Mouse (Mus musculus): Measurements from ENCODE around the gene Cbr2. TPM values are rescaled to one million over a fixed set of nuclear protein-coding genes. Genes with fewer than 3 reads are reported as not detected.
"Not testable (repeated sequence)": the region's sequence is repeated elsewhere in the genome, so short reads cannot be mapped to it uniquely, and the experiment has no call there.

The Cbr2 gene
- polyA plus RNA-seq, 1 experiment from 2014 or later: 1.8 TPM

DNA sequence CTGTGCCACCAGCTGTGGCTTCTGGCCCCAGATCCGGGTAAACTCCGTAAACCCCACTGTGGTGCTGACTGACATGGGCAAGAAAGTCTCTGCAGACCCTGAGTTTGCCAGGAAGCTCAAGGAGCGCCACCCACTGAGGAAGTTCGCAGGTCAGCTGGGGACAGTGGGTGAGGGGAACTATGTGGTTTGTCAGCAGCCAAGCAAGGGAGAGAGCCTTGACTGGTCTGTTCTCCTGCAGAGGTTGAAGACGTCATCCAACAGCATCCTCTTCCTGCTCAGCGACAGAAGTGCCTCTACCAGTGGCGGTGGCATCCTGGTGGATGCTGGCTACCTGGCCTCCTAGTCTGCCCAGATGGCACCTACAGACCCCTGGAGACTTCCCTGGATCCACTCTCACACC, 35.1 kb upstream of the Cbr2 start:
- H3K4me3 ChIP-seq (ENCODE audit: low read depth, low read length); H3K36me3 ChIP-seq (ENCODE audit: control insufficient read depth, insufficient read depth, low read length); ATAC-seq (replicated peaks; ENCODE audit: low FRiP score); H3K27ac ChIP-seq (ENCODE audit: low read depth, low read length); H3K4me1 ChIP-seq (replicated peaks; ENCODE audit: control insufficient read depth, insufficient read depth, low read length); DNase-seq (ENCODE audit: low spot score); H3K9ac ChIP-seq (ENCODE audit: low read length); H3K27me3 ChIP-seq (ENCODE audit: control insufficient read depth, insufficient read depth, low read length); H3K4me2 ChIP-seq (ENCODE audit: low read depth, low read length, severe bottlenecking); H3K9me3 ChIP-seq (ENCODE audit: control insufficient read depth, low read length): not testable (repeated sequence)
- WGBS: 84% methylated on average over 3 of the region's 7 CpGs

DNA sequence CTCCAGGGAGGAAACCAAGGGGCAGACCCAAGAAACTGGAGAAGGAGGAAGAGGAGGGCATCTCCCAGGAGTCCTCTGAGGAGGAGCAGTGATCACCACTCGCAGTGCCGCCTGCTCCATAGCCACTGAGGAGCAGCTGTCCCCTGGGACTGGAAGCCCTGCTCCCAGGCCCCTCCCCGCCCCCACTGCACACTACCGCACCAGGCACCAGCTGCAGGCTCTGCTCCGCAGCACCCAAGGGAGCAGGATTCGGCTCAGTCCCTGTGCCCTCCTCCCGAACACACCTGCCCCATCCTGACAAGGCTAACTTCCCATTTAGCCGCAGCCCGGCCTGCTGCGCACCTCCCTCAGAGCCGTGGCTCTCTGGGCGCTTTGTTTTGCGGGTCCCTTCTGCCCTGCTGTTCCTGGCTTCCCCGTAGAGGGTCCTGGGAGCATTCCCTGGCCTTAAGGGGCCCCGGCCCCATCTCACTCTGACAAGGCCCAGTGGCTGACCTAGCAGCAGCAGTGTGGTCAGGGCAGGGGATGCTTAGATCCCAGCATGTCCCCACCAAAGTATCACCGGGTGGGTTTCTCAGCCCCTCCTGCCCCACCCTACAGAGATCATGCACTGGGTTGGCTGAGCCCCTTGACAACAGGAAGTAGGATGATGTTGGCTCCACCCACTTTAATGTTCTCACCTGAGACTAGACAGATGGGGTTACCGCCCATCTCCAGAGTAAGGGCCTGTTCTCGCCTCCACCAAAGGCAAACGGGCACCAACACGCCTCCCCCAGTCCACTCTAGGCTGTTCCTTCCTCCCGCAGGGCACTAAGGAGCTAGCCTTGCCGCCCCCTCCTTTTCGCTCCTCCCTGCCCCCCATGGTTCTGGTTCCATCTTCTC, 31.4 kb upstream of the Cbr2 start:
- not testable (repeated sequence) for H3K27me3 ChIP-seq (ENCODE audit: control insufficient read depth, insufficient read depth, low read length); H3K9ac ChIP-seq (ENCODE audit: low read length); DNase-seq (ENCODE audit: low spot score); H3K4me1 ChIP-seq (replicated peaks; ENCODE audit: control insufficient read depth, insufficient read depth, low read length); H3K4me3 ChIP-seq (ENCODE audit: low read depth, low read length); H3K27ac ChIP-seq (ENCODE audit: low read depth, low read length); H3K9me3 ChIP-seq (ENCODE audit: control insufficient read depth, low read length); H3K4me2 ChIP-seq (ENCODE audit: low read depth, low read length, severe bottlenecking); H3K36me3 ChIP-seq (ENCODE audit: control insufficient read depth, insufficient read depth, low read length); ATAC-seq (replicated peaks; ENCODE audit: low FRiP score)
- WGBS: 11% methylated on average over 2 of the region's 23 CpGs

DNA sequence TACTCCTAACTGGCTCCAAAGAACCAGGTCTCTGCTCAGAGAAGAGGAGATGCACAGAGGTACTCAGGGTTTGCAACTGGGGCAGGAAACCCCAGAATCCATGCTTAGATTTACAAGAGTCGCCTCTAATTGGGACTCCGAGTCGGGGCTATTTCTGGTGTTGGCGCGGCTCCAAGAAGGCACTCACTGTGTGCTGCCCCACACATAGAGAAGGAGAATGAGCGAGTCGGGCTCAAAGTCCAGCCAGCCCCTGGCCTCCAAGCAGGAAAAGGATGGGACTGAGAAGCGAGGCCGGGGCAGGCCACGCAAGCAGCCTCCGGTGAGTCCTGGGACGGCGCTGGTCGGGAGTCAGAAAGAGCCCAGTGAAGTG, 30.7 kb upstream of the Cbr2 start, which contains the start of gene Hmga1b:
TSS of gene Hmga1b (plus strand) at position 123 of the 370 bp plus-strand sequence.
- not testable (repeated sequence) for H3K27me3 ChIP-seq (ENCODE audit: control insufficient read depth, insufficient read depth, low read length); H3K4me3 ChIP-seq (ENCODE audit: low read depth, low read length); H3K27ac ChIP-seq (ENCODE audit: low read depth, low read length); DNase-seq (ENCODE audit: low spot score); H3K4me1 ChIP-seq (replicated peaks; ENCODE audit: control insufficient read depth, insufficient read depth, low read length); H3K36me3 ChIP-seq (ENCODE audit: control insufficient read depth, insufficient read depth, low read length); ATAC-seq (replicated peaks; ENCODE audit: low FRiP score); H3K9ac ChIP-seq (ENCODE audit: low read length); H3K9me3 ChIP-seq (ENCODE audit: control insufficient read depth, low read length); H3K4me2 ChIP-seq (ENCODE audit: low read depth, low read length, severe bottlenecking)
- 16% methylated on average over 14 of the region's 14 CpGs for WGBS

DNA sequence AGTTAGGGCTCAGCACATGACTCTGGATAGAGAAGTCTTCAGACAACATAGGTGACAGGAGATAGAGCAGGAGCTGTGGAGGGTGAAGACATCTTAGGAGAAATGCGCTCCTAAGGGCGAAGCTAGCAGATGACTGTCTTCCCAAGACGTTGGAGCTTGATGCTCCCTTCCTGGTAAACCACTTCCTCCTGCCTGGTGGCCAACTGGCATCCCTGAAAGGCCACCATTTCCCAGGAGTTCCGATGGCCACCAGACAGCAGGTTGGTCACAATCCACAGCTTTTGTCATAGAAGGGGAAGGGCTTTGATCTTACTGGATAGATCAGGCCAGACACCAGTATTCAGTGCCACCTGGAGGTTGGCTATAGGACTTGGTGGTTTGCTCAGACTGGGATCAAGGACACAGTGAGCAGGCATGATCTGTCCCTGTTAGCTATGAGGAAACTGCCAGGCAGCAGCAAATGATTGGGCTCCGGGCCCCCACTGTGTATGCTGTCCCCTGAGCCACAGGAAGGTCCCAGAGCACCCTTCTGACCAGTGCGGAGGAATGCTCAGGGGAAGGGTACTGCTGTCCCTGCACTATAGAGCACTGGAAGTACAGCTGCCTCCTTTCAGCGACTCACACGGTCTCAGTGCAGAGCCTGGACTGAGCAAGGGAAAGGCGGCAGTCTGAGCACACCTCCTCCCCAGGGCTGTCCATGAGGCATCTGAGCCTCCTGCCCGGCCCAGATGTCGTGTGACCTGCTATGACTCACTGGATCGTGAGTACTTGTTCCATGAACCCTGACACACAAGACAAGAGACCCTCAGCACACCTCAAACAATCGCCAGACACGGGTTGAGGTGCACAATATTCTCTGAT, 30.1 kb upstream of the Cbr2 start:
- Histone ChIP-seq H3K27ac (ENCODE audit: low read depth, low read length) (no peak overlapping the region), H3K9ac (ENCODE audit: low read length) (no peak overlapping the region), H3K36me3 (ENCODE audit: control insufficient read depth, insufficient read depth, low read length) (no peaks in the 10 kb centered on the region), H3K27me3 (ENCODE audit: control insufficient read depth, insufficient read depth, low read length) (0 out of 2 replicates have a peak, but pooled peaks cover 2% of the 10 kb centered on the region), H3K4me3 (ENCODE audit: low read depth, low read length) (no peak overlapping the region), H3K9me3 (ENCODE audit: control insufficient read depth, low read length) (no peaks in the 10 kb centered on the region; the same call in 1 of the 2 replicates), H3K4me2 (ENCODE audit: low read depth, low read length, severe bottlenecking) (no peak overlapping the region), H3K4me1 (replicated peaks; ENCODE audit: control insufficient read depth, insufficient read depth, low read length) (no peaks in the 10 kb centered on the region)
- ATAC-seq (replicated peaks; ENCODE audit: low FRiP score) (no peak), DNase-seq (ENCODE audit: low spot score) (no peak)
- 71% methylated on average over 14 of the region's 14 CpGs for WGBS

DNA sequence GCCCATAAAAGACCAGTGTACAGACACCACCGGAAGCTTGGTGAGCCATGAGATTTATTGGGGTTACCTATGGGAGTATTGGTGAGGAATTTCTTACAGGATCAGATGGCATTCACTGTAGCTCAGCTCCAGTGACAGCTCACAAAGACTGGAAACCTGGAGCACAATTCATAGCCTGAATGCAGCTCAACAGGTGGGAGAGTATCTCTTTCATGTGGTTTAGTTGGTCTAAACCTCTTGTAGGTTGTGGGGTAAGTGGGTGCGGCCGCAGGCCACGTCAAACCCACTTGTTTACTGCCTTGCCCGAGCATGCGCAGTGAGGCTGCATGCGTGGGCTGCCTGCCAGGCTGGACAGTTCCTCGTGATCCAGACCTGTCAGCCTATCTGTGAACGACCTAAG, 28.3 kb upstream of the Cbr2 start:
- WGBS: 93% methylated on average over 8 of the region's 9 CpGs
- ATAC-seq (replicated peaks; ENCODE audit: low FRiP score) (no peak), DNase-seq (ENCODE audit: low spot score) (no peak)
- H3K27ac ChIP-seq (ENCODE audit: low read depth, low read length): no peak overlapping the region
- H3K27me3 ChIP-seq (ENCODE audit: control insufficient read depth, insufficient read depth, low read length): 0 out of 2 replicates have a peak, but pooled peaks cover 2% of the 10 kb centered on the region
- H3K4me1 ChIP-seq (replicated peaks; ENCODE audit: control insufficient read depth, insufficient read depth, low read length): no peaks in the 10 kb centered on the region
- no peaks in the 10 kb centered on the region; the same call in 1 of the 2 replicates for H3K9me3 ChIP-seq (ENCODE audit: control insufficient read depth, low read length)
- H3K36me3 ChIP-seq (ENCODE audit: control insufficient read depth, insufficient read depth, low read length): no peaks in the 10 kb centered on the region
- H3K4me3 ChIP-seq (ENCODE audit: low read depth, low read length): no peak overlapping the region
- no peak overlapping the region for H3K4me2 ChIP-seq (ENCODE audit: low read depth, low read length, severe bottlenecking)
- H3K9ac ChIP-seq (ENCODE audit: low read length): no peak overlapping the region

DNA sequence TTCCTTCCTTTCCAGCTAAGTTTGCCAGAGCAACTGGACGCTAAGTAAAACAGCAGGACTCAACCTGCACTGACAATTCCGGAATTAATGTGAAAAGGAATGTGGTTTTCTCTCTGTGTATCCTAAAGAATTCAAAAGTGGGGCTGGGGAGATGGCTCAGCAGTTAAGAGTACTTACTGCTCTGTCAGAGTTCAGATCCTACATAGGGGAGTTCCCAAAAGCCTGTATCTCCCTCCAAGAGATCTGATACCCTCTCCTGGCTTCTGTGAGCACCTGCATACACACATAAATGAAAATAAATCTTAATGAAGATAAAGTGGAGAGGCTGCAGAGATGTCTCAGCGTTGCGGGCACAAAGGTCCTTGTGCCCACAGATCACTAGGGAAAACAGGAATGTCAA, 19.7 kb upstream of the Cbr2 start:
- ATAC-seq (replicated peaks; ENCODE audit: low FRiP score): no peak

DNA sequence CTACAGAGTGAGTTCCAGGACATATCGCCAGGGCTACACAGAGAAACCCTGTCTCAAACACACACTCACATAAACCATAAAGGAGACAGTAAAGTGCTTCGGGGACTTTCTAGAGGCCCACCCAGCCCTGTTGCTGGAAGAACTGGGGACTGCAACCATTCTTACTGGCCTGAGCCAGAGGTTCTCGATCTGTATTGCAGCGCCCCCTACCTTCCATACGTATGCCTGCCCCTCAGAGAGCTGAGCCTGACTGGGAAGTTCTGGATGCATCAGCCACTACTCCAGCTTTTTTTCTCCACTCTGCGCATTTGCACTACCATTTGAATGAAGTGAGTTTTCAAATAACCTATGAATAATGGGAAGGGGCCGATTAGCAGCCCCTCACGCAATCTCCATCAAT, 17.5 kb upstream of the Cbr2 start:
- Histone ChIP-seq H3K9ac (ENCODE audit: low read length) (no peak overlapping the region), H3K36me3 (ENCODE audit: control insufficient read depth, insufficient read depth, low read length) (no peaks in the 10 kb centered on the region), H3K9me3 (ENCODE audit: control insufficient read depth, low read length) (no peaks in the 10 kb centered on the region), H3K4me2 (ENCODE audit: low read depth, low read length, severe bottlenecking) (no peak overlapping the region), H3K27me3 (ENCODE audit: control insufficient read depth, insufficient read depth, low read length) (no peaks in the 10 kb centered on the region), H3K4me3 (ENCODE audit: low read depth, low read length) (no peak overlapping the region), H3K27ac (ENCODE audit: low read depth, low read length) (no peak overlapping the region), H3K4me1 (replicated peaks; ENCODE audit: control insufficient read depth, insufficient read depth, low read length) (no peaks in the 10 kb centered on the region)
- 63% methylated on average over 8 of the region's 8 CpGs for WGBS
- DNase-seq (ENCODE audit: low spot score) (no peak), ATAC-seq (replicated peaks; ENCODE audit: low FRiP score) (no peak)

More for the DNA sequence above, 19.7 kb upstream of the Cbr2 start:
- no peak overlapping the region for H3K4me3 ChIP-seq (ENCODE audit: low read depth, low read length)
- no peak for DNase-seq (ENCODE audit: low spot score)
- 78% methylated on average over 4 of the region's 4 CpGs for WGBS
- no peaks in the 10 kb centered on the region for H3K9me3 ChIP-seq (ENCODE audit: control insufficient read depth, low read length)
- H3K9ac ChIP-seq (ENCODE audit: low read length): no peak overlapping the region
- H3K36me3 ChIP-seq (ENCODE audit: control insufficient read depth, insufficient read depth, low read length): no peaks in the 10 kb centered on the region
- H3K4me1 ChIP-seq (replicated peaks; ENCODE audit: control insufficient read depth, insufficient read depth, low read length): no peaks in the 10 kb centered on the region
- no peak overlapping the region for H3K4me2 ChIP-seq (ENCODE audit: low read depth, low read length, severe bottlenecking)
- H3K27me3 ChIP-seq (ENCODE audit: control insufficient read depth, insufficient read depth, low read length): no peaks in the 10 kb centered on the region
- no peak overlapping the region for H3K27ac ChIP-seq (ENCODE audit: low read depth, low read length)

DNA sequence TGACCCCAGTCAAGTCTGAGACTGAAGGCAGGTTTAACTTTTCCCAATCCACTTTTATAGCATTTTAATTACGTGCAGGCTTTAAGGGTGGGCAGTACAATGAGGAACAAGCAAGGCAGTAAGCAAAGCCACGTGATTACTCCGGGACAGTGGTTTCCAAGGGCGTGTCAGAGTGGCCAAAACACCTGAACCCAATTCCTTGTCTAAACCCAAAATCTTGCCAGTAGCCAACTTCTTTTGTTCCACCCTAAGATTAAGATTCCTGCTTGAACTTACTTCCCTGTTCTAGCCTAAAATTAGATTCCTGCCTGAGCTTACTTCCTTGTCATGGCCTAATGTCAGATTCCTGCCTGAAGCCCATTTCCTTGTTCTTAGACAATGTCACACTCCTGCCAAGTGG, 16.1 kb upstream of the Cbr2 start:
- H3K4me3 ChIP-seq (ENCODE audit: low read depth, low read length): no peak overlapping the region
- no peak overlapping the region for H3K27ac ChIP-seq (ENCODE audit: low read depth, low read length)
- no peaks in the 10 kb centered on the region for H3K27me3 ChIP-seq (ENCODE audit: control insufficient read depth, insufficient read depth, low read length)
- ATAC-seq (replicated peaks; ENCODE audit: low FRiP score): no peak
- 85% methylated on average over 4 of the region's 4 CpGs for WGBS
- H3K4me1 ChIP-seq (replicated peaks; ENCODE audit: control insufficient read depth, insufficient read depth, low read length): no peaks in the 10 kb centered on the region
- H3K9ac ChIP-seq (ENCODE audit: low read length): no peak overlapping the region
- no peaks in the 10 kb centered on the region for H3K9me3 ChIP-seq (ENCODE audit: control insufficient read depth, low read length)
- H3K4me2 ChIP-seq (ENCODE audit: low read depth, low read length, severe bottlenecking): no peak overlapping the region
- no peak for DNase-seq (ENCODE audit: low spot score)
- no peaks in the 10 kb centered on the region for H3K36me3 ChIP-seq (ENCODE audit: control insufficient read depth, insufficient read depth, low read length)

Data from forebrain, embryonic 11.5 days (tissue).